Mouse (Mus musculus) cerebellum, postnatal 36 days (tissue): ENCODE data around the gene Kifc1.

ENCODE experiments used
- DNase-seq, 2 experiments: peaks; one replicate each; pipeline ENCODE4 v3.0.0; 2021 to 2022; ENCODE audit warnings: mixed read lengths in 2 of 2

Gene Kifc1

DNA sequence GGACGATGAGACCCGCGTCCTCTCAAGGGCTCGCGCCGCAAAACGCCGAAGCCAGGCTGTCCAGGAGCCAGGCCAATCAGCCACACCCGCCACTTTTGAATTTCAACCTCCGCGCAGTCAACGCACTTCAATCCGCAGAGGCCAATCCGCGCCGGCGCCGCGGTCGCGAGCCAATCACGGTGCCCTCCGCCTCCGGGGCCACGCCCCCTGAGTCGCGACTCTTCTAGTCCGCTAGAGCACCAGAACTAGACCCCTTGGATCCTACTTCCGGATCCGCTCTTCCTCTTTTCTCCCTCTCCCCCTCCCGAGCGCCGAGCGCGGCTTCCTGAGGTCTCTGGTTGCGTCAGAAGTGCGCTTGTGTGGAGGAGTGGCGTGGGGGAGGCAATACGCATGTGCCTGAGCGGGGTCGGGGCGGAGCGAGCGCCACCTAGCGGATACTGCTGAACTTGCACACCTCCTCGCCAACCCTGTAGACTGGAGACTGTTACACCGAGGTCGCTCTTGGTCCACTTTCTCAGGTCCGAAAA lies at the start of gene Kifc1:
Gene Kifc1, minus strand, starts transcription at position 129 of the 527 bp plus-strand sequence.
- DNase-seq: peak; percentile 99 to 100

DNA sequence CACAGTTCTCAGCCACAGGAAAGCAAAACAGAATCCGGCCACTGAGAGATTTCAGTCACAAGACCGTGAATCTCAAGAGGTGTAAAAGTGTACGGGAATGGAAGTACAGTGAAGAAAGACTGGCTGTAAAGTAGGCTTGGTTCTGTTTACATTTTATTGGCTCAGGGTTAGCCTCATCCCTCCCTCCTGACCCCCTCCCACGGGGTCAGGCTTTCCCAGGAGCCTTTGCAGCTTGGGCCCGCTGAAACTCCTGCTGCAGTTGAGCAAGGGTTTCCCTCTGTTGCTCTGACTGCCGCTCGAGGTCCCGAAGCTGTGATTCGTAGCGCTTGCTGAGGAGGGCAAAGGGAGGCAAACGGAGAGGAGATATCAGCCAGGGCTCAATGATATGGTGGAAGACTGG lies 48.3 kb upstream of the Kifc1 start:
- DNase-seq: no peak

DNA sequence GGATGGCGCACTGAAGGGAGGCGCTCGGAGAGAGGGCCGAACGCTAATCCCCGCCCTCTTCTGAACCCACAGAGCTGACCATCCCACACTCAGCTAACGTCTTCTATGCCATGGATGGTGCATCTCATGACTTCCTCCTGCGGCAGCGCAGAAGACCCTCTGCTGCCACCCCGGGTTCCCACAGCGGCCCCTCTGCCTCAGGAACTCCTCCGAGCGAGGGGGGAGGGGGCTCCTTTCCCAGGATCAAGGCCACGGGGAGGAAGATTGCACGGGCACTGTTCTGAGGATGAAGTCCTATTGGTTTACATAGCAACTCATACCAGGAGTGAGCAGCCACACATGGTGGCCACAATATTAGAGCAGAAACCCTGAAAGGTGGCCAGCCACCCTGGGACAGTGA lies 46.5 kb upstream of the Kifc1 start:
- DNase-seq: no peak

GRCm38 (mm10) chr17:33935422-33936055 lies 45.1 kb upstream of the Kifc1 start:
- no peak for DNase-seq

DNA sequence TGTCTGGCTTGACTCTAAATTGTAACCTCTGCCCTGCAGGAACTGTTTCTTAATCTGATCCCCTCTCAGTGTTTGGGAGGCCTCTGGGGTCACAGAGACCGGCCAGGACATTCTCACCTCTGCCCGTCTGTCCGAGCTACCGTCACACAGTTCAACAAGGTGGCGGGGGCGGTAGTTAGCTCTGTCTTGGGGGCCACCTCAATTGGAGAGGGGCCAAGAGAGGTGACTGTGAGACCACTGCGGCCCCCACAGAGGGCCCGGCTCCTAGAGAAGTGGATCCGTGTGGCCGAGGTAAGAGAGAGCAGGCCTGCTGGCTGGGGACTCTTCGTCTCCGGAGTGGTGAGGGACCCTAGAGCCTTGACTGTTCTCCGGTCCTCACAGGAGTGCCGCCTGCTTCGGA lies 42.5 kb upstream of the Kifc1 start:
- no peak for DNase-seq

- DNase-seq: no peak
Measured at GRCm38 (mm10) chr17:33932448-33932847, 42.0 kb upstream of the Kifc1 start.

GRCm38 (mm10) chr17:33931947-33932346 lies 41.5 kb upstream of the Kifc1 start:
- DNase-seq: no peak

GRCm38 (mm10) chr17:33931159-33931866 lies 40.9 kb upstream of the Kifc1 start:
- no peak for DNase-seq

- DNase-seq: peak; percentile 48 to 61
Measured at GRCm38 (mm10) chr17:33930280-33931158, 40.1 kb upstream of the Kifc1 start.

DNA sequence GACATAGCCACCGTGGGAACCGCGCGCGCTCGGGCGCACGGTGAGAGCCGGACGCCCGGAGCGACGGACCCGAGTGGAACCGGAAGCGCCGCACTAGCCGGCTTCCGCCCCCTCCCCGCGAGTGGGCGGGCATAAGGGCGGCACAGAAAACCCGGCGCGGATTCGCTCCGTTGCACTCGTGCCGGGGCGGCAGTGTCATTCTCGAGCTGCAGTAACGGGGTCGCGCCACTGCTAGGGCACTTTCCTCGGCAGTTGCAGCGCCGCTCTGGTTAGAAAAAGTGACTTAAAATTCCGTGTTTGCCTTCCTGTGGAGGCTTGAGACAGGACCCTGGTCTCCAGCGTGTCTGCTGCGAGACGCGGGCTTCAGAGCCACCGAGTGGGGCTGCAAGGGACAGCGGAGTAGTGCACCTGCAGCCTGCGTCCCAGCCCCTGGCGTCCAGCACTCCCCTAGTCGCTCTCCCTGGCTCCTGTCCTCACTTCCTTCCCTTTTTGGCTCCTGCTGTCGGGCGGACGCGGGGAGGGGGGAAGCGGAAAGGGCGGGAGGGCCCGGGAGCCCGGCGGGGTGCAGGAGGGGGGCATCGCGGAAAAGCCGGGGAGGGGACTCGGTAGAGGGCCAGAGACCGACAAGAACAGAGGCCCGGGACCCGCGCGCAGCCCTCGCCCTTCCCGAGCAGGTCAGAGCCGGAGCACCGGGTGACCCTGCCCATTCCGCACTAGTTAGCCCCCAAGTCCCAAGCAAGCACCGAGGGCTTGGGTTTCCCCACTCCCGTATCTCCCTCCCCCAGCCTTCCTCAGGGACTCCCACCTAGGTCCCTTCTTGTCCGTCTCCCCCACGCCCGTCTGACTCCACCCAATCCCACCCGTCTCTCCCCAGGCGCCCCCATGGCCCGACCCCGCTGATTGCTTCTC lies 39.2 kb upstream of the Kifc1 start, which contains the start of gene Rgl2:
Gene Rgl2, plus strand, starts transcription at position 173 of the 909 bp plus-strand sequence.
- DNase-seq: peak; percentile 96

- no peak for DNase-seq
Measured at GRCm38 (mm10) chr17:33928251-33928947, 37.9 kb upstream of the Kifc1 start.

GRCm38 (mm10) chr17:33926207-33926932 lies 35.9 kb upstream of the Kifc1 start:
- no peak for DNase-seq

DNA sequence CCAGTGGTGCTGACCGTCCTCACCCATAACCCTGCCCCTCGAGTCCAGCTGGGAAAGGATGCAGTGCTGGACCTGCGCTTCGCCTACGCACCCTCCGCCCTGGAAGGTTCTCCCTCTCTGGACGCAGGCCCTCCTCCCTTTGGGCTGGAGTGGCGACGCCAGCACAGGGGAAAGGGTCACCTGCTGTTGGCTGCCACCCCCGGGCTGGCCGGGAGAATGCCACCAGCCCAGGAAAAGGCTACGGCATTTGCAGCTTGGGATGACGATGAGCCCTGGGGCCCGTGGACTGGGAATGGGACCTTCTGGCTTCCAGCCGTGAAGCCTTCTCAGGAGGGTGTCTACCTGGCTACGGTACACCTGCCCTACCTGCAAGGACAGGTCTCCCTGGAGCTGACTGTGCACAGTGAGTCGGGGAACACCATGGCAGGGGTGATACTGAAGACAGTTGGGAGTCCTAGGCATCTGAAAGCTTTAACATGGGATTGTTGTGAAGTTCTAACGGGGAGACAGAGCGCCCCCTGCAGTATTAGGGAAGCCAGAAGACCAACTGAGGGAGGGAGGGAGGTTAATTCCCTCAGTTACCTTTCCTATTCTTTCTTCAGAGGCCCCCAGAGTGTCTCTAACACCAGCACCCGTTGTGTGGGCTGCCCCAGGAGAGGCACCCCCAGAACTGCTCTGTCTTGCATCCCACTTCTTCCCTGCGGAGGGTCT lies 35.1 kb upstream of the Kifc1 start:
- DNase-seq: no peak

GRCm38 (mm10) chr17:33924577-33925283 lies 34.3 kb upstream of the Kifc1 start:
- peak in 1 of 2 experiments; percentile 39 for DNase-seq

DNA sequence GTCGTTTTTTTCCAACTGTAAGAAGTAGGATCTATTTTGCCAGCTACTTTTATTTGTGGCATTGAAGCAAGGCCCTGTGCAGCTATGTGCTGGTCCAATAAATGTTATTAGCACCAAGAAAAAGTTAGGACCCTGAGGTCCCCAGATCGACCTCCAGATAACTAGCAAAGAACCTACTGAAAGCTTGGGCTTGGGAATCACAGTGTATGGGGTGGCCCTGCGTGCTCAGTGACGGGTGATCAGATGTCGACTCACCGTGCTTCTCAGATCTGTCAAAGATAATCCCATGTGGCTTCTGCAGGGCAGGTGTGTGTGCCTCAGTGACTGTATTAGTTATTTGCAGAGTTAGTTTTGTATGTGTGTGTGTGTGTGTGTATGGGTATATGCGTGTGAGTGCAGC lies 30.9 kb upstream of the Kifc1 start:
- DNase-seq: no peak

GRCm38 (mm10) chr17:33920282-33921097 lies 30.0 kb upstream of the Kifc1 start:
- peak; percentile 88 to 92 for DNase-seq

DNA sequence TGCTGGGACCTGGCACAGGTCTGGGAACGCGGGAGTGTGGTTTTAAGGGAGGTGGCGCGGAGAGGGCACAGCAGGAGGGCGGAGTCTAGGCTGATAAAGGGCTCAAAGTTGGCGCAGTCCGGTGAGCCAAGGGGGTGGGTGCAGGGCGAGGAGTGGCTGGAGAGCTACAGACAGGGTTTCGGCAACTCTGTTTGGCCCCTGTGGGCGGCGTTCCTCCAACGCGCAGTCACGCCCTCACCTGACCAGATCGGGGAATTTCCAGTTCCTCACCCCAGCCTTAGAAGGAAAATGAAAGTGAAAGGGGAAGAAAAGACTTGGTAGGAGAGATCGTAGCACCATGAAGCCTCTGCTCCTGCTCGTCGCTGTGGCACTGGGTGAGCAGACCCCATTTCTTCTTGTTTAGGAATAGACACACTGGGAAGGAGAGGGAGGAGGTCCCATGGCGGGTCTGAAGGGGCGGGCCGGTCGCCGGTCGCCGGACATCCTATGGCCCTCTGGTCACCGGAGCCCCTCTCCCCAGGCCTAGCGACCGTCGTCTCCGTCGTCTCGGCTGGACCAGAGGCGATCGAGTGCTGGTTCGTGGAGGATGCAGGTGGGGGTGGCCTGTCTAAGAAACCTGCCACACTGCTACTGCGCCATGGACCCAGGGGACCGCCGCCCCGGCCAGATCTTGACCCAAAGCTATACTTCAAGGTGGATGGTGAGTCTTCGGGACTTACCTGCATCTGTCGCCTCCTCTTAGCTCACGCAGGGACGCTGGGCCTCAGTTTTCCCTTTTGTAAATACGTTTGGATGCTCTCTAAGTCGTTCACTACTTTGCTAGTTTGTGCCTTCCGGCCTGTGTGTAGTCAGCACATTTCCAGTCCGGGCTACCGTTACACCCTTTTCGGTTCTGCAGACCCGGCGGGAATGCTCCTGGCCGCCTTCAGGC lies 29.2 kb upstream of the Kifc1 start:
- DNase-seq: peak; percentile 55 to 64
